Comparison of ENCODE assay signal across 9 mouse cellular contexts in the genomic region with DNA sequence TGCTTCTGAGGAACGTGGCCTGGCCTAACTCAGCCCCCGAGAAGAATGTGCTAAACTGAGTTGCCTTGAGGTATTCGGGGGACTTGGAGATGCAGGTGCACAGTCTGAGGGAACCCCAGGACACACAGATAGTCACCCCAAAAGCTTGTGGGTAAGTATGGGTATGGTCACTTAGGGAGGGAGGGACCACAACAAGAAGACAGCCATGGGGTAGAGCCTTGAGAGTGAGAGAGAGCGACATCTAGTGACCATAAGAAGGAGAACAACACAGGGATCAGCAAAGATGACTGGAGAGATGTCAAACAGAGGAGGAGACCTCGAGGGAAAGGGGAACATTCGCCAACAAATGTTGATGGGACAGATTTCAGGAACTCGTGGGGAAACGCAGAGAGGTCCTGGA. TPM values are rescaled to one million over a fixed set of nuclear protein-coding genes. Genes with fewer than 3 reads are reported as not detected.
DNase-seq lines count a peak whose midpoint lies in the region; TF ChIP-seq lines count a peak whose summit lies in the region.
"Had no signal": no experiment of that assay in that cellular context is flagged by ENCODE, and none has a peak within 500 bp of the region (broad histone marks: within the 10 kb centered on the region; RNA-seq: fewer than 3 reads in every experiment).

No protein-coding gene starts in this region.

- no peak overlapping the region for H3K4me3 ChIP-seq in layer of hippocampus, adult 2 months
- H3K4me3 ChIP-seq: limb, embryonic 12.5 days had no signal

- DNase-seq in cerebellum, postnatal 14 days, result peak; percentile 25 to 48
- DNase-seq in cerebellum, adult 11-12 months, result no peak
- DNase-seq in layer of hippocampus, adult 2 months (ENCODE audit: low spot score in 2 of 2), result peak; percentile 29 to 51
- no peak for DNase-seq in layer of hippocampus, postnatal 25 days (ENCODE audit: extremely low spot score in 1 of 2, low spot score in 1 of 2)
- peak; percentile 25 for DNase-seq in NIH3T3 (ENCODE audit: low read depth)
- DNase-seq in lung, postnatal 36 days, result peak; percentile 3
- DNase-seq in spleen, postnatal 4 days (ENCODE audit: low spot score in 2 of 2), result no peak
- no peak for DNase-seq in gastrocnemius, postnatal 36 days

- TF ChIP-seq CTCF in layer of hippocampus, adult 2 months (conservative IDR thresholded peaks at IDR 0.05), result peak; percentile 86

- intact Hi-C loops in gastrocnemius, postnatal 36 days (cut with DNase I), result loop anchor here (5.0 kb wide), 1 partner anchor 141 kb away; no protein-coding TSS in a partner anchor

- no peak overlapping the region for H3K27ac ChIP-seq in layer of hippocampus, adult 2 months
- H3K27ac ChIP-seq: limb, embryonic 12.5 days had no signal

RNA-seq across cellular contexts. Expression of a gene that starts 37.2 kb away (rescaled TPM):
- total RNA-seq in layer of hippocampus, adult 2 months (2021), result 1 to 10 TPM; 1.1 to 1.6 TPM
- 1 to 10 TPM in 1 of 2 experiments, under 1 TPM in 1; 0.81 to 1.4 TPM for total RNA-seq in layer of hippocampus, postnatal 25 days (2021)
- total RNA-seq in gastrocnemius, postnatal 36 days (2021), result under 1 TPM; 0.36 to 0.72 TPM

RNA-seq across cellular contexts. Expression of a gene that starts 55.5 kb away (rescaled TPM):
- 1 to 10 TPM in 1 of 2 experiments, under 1 TPM in 1; 0.39 to 1.2 TPM for total RNA-seq in layer of hippocampus, adult 2 months (2021)
- under 1 TPM in 1 of 2 experiments, not detected in 1; 0.19 TPM for total RNA-seq in layer of hippocampus, postnatal 25 days (2021)
- not detected for total RNA-seq in gastrocnemius, postnatal 36 days (2021)

Comparison
In these comparisons a context has a peak if more than half of its experiments do, and no peak if none do; other contexts are left out.
1. DNase-seq: peak in cerebellum, postnatal 14 days (2 of 2), layer of hippocampus, adult 2 months (2 of 2), NIH3T3 (single experiment) and lung, postnatal 36 days (single experiment); none in cerebellum, adult 11-12 months (single experiment), layer of hippocampus, postnatal 25 days (0 of 2), spleen, postnatal 4 days (0 of 2) and gastrocnemius, postnatal 36 days (0 of 2).